Mouse (Mus musculus) heart, postnatal 10 days (tissue): ENCODE measurements at regions not wholly inside any gene's neighbourhood (a gene's known extent, or its start where the extent isn't known, plus 50 kb on each side); places are given as distances from the start of the nearest gene placed in this dataset.
"Not testable (repeated sequence)": the region's sequence is repeated elsewhere in the genome, so short reads cannot be mapped to it uniquely, and the experiment has no call there.

ENCODE experiments used
- DNase-seq, 2 experiments: peaks; one replicate each; pipeline ENCODE4 v3.0.0; 2021
- intact Hi-C: fragments of 180-260 bp; cut with DNase I; formaldehyde crosslinking; loops from one replicate; pipeline ENCODE4 v1.15.1; 2025

- DNase-seq, result no peak
- intact Hi-C loops, result no loop called here
Observed at GRCm38 (mm10) chr16:12699557-12699956, 409.9 kb upstream of the Ercc4 start.

GRCm38 (mm10) chr16:12700088-12700487 is 409.4 kb upstream of the Ercc4 start:
- DNase-seq, result no peak
- intact Hi-C loops, result no loop called here

DNA sequence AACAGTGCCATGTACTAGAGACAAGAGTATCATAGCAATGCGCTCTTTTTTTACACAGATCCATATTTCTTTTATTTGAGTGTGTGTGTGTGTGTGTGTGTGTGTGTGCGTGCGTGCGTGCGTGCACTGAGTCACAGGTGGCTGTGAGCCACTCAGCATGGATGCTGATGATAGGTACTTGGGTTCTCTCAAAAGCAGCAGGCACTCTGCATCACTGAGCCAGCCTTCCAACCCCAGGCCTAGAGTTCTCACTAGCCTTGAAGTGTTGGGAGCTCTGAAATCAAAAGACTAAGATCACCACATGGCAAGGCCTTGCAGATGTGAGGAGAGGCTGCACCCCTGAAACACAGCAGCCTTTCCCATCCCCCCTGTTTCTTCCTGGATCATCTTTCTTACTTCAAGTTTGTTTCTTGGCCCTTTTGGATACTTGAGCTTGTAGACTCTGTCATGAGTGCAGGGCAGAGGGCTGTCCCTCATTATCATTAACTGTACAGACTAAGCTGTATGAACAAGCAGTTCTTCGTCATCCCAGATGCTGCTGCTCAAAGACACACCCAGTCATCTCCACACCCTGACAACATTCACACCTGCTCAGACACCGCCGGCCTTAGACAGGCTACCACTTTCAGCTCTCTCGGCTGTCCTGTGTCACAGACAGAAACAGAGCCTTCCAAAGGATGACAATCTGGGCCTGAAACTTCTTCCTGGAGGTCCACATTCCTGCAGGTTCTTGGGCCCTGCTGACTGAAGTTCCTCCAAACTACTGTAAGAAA is 405.5 kb upstream of the Ercc4 start:
- no peak for DNase-seq

GRCm38 (mm10) chr16:12706907-12707306 is 402.6 kb upstream of the Ercc4 start:
- intact Hi-C loops, result no loop called here
- no peak for DNase-seq

More for the DNA sequence above, 405.5 kb upstream of the Ercc4 start:
- intact Hi-C loops, result no loop called here

DNA sequence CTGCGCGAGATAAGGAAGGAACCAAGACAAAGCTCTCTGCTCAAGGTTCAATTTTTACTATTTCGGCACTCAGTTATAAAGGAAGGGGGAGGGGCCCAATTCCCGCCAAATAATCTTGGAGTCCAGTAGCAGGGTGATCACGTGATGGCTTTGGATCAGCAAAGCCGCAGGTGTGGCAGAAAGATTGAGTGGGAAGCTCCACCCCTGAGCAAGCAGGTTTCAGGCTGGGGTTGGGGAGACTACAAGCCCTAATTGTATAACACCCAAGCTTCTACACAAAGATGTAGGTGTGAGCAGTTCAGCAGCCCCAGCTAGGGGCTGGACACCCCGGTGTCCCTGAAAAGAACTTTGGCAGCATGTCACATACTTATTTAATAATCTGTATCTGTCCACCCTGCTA is 388.1 kb upstream of the Ercc4 start:
- intact Hi-C loops, DNase-seq: not testable (repeated sequence)

DNA sequence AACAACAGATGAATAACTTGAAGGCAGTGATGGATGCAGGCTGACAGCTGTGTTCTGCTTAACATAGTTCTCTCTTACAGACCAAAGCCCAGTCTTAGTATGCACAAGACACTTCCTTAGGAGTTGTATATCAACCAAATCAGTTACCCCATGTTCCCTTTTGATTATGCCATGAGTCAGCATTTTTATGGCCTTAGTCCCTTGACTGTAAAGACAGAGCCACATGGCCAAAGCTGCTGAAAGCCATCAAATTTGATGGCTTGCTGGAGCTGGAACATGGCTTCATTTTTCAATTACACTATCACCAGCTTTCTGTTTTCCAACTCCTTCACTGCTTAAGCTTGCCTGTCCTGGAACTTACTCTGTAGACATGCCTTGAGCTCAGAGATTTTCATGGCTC is 383.4 kb upstream of the Ercc4 start:
- intact Hi-C loops, result no loop called here
- DNase-seq, result no peak

- intact Hi-C loops, DNase-seq: not testable (repeated sequence)
Observed at GRCm38 (mm10) chr16:12730167-12730730, 379.2 kb upstream of the Ercc4 start.

GRCm38 (mm10) chr16:12731588-12731987 is 377.9 kb upstream of the Ercc4 start:
- intact Hi-C loops, result no loop called here
- no peak for DNase-seq

- DNase-seq, result no peak
- intact Hi-C loops, result no loop called here
Observed at GRCm38 (mm10) chr16:12742472-12742871, 367.0 kb upstream of the Ercc4 start.

DNA sequence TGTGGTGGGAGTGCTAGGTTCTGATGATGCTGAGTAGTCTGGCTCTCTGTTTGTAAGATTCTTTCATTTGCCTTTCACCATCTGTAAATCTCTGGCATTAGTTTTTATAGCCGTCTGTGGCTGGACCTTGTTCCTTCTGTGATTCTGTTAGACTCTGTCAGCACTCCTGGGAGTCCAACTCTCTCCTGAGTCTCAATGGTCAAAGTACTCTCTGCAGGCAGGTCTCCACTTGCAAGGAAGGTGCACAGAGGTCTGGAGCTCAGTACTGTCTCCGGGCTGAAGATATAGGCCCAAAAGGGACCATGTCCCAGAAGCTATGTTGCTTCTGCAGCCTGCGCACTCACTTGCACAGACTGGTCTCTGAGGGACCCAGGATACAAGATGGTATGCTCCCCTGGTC is 356.3 kb upstream of the Ercc4 start:
- DNase-seq, result no peak
- intact Hi-C loops, result no loop called here

GRCm38 (mm10) chr16:12754361-12754760 is 355.1 kb upstream of the Ercc4 start:
- no peak for DNase-seq
- intact Hi-C loops, result no loop called here

- DNase-seq, result peak in 1 of 2 experiments; percentile 15
- intact Hi-C loops, result no loop called here
Observed at GRCm38 (mm10) chr16:12758594-12758993, 350.9 kb upstream of the Ercc4 start.

DNA sequence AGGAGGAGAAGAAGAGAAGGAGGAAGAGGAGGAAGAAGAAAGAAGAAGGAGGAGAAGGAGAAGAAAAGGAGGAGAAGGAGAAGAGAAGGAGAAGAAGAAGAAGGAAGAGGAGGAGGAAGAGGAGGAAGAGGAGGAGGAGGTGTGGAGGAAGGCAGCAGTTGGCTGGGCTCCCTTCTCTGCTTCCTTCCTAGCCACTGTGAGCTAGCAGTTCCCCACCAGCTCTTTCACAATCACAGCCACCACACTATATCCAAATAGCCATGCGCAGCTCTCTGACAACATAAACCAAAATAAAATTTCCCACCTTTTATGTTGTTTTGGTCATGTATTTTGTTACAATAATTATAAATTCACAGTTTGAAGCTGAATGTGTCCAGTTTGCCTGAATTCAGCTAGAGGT is 345.3 kb upstream of the Ercc4 start:
- intact Hi-C loops, result no loop called here
- DNase-seq, result no peak

DNA sequence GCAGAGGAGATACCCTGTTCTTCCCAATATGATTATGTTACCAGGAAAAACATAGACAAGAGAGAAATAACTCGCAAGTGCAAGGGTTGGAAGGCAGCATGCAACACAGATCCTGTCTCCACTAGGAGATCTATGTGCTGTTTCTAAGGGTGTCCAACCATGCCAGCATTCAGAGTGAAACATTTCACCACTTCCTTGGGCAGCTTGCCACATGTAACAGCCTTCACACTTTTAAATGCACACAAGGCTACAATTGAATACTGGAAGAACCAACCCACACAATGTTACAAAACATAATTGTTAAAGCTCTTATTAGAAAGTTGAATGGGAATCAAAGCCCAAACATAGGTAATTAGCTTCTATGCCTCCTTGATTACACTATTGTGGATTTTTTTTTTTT is 344.9 kb upstream of the Ercc4 start:
- peak; percentile 5 to 18 for DNase-seq
- intact Hi-C loops, result no loop called here

DNA sequence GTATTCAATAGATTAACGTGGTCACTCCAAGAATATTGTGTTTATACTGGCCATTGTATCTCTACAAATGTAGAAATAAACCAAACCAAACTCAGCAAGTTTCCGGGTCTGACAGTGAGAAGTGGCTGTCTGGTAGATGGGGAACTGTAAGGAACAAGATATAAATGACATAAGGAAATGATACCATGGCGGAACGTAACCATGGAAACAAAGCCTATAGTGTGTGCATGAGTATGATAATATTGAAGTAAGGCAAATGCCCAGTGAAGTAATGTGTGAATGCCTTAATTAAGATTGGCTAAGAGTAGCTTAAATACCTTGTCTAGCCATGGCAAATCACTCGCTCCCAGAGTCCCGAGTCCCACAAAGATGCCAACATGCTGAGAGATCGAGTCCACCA is 342.6 kb upstream of the Ercc4 start:
- intact Hi-C loops, result no loop called here
- no peak for DNase-seq

DNA sequence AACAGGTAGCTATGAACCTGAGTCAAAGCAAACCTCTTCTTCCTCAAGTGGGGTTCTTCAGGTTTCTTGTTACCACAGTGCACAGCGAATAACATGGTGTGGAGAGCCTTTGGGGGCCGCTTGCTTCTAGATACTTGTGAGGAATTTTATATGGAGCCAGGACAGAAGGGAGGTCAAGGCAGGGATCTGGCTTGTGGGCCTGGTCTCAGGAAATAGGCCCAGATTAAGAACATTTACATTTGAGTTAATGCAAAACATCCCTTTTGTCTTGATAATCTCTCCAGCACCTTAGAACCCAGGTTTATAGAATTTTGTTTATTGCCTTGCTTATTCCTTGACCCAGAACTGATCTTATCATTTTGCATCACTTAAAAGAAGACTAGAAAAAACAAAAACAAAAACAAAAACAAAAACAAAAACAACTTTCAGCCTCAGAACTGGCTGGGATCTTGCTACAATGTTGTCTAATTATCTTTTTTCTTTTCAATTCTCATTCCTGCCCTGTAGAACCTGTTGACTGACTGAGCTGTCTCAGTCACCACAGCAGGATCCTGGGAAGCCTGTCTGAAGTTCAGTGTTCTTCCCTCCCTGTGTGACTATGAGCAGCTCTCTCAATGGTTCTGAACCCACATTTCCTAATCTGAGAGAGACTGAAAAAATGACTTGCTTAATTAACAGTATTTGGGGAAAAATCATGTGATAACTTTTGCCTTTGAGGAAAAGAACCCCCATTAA is 341.2 kb upstream of the Ercc4 start:
- intact Hi-C loops, result no loop called here
- DNase-seq, result no peak

GRCm38 (mm10) chr16:12770482-12770881 is 339.0 kb upstream of the Ercc4 start:
- intact Hi-C loops, result no loop called here
- no peak for DNase-seq

DNA sequence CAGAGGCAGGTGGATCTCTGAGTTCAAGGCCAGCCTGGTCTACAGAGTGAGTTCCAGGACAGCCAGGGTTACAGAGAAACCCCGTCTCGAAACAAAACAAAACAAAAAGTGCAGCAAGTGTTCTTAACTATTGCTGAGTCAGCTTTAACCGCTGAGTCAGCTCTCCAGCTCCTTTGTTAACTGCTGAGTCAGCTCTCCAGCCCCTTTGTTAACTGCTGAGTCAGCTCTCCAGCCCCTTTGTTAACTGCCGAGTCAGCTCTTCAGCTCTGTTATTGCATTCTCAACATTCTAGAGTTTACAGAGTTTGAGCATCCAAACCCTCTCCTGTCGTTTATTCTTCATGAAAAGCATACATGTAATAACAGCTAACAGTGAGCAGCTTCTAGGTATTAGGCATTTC is 336.9 kb upstream of the Ercc4 start:
- intact Hi-C loops, result no loop called here
- DNase-seq, result no peak

DNA sequence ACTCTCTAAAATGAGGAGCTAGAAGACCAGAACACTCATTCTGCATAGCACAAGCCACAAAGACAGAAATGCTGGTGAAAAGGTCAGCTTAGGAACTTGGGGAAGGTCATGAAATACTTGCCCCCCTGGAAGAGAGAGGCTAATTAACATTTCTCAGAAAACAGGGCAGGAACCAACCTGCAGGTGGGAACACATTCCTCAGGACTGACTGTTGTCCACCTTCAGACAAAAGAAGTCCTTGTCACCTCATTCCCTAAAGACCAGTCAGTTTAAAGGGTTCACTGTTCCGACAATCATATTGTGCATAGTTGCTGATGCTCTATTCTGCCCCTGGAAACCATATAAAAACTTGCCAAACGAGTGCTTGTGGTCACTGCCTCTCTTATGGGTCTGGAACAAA is 333.6 kb upstream of the Ercc4 start:
- intact Hi-C loops, result no loop called here
- DNase-seq, result no peak

GRCm38 (mm10) chr16:12779079-12779478 is 330.4 kb upstream of the Ercc4 start:
- intact Hi-C loops, result no loop called here

GRCm38 (mm10) chr16:12780635-12781034 is 328.8 kb upstream of the Ercc4 start:
- intact Hi-C loops, result no loop called here
- no peak for DNase-seq

More at GRCm38 (mm10) chr16:12779079-12779478, 330.4 kb upstream of the Ercc4 start:
- DNase-seq, result no peak

GRCm38 (mm10) chr16:12785828-12786227 is 323.7 kb upstream of the Ercc4 start:
- DNase-seq, result no peak
- intact Hi-C loops, result no loop called here
